Mouse (Mus musculus) heart, postnatal 0 days (tissue): Measurements from ENCODE around the gene Inka2. TPM values are rescaled to one million over a fixed set of nuclear protein-coding genes. Genes with fewer than 3 reads are reported as not detected.

Experiments used
- ATAC-seq: fragments of 200-750 bp; cut with Nextera tagmentation; 2 replicates; pipeline ENCODE4 v1.8.0; 2017; ENCODE audit warnings: low read depth, moderate number of reproducible peaks, moderate library complexity; ENCODE audit not compliant: insufficient read depth
- DNase-seq: peaks from one replicate; pipeline ENCODE4 v3.0.0-alpha.2; 2016; ENCODE audit warnings: low spot score
- H3K27ac ChIP-seq: fragments of 300-500 bp; sonication (generic); 2 replicates; pipeline ENCODE4 v1.5.1; 2014; ENCODE audit warnings: low read depth, mild to moderate bottlenecking
- H3K27me3 ChIP-seq: fragments of 300-500 bp; sonication (generic); 2 replicates; pipeline ENCODE4 v1.6.1; 2014; ENCODE audit warnings: low read length, mixed read lengths; ENCODE audit not compliant: control insufficient read depth, insufficient read depth
- H3K36me3 ChIP-seq: fragments of 300-500 bp; sonication (generic); replicated peaks from 2 replicates; pipeline ENCODE4 v1.6.1; 2014; ENCODE audit warnings: low read length, mixed read lengths; ENCODE audit not compliant: control insufficient read depth, insufficient read depth
- H3K4me1 ChIP-seq: fragments of 300-500 bp; sonication (generic); 2 replicates; pipeline ENCODE4 v1.6.1; 2014; ENCODE audit warnings: antibody characterized with exemption; ENCODE audit not compliant: control insufficient read depth, insufficient read depth
- H3K4me2 ChIP-seq: fragments of 300-500 bp; sonication (generic); 2 replicates; pipeline ENCODE4 v1.6.1; 2014; ENCODE audit warnings: low read depth, mild to moderate bottlenecking, low read length, moderate library complexity
- H3K4me3 ChIP-seq: fragments of 300-500 bp; sonication (generic); 2 replicates; pipeline ENCODE4 v1.5.1; 2014; ENCODE audit warnings: low read depth, low read length
- H3K9ac ChIP-seq: fragments of 300-500 bp; sonication (generic); replicated peaks from 2 replicates; pipeline ENCODE4 v1.6.1; 2014; ENCODE audit warnings: low read depth, low read length, mixed read lengths
- H3K9me3 ChIP-seq: fragments of 300-500 bp; sonication (generic); replicated peaks from 2 replicates; pipeline ENCODE4 v1.6.1; 2016; ENCODE audit warnings: low read length; ENCODE audit not compliant: control insufficient read depth
- CTCF ChIP-seq: IDR thresholded peaks from 2 replicates; pipeline ENCODE4 v1.5.1; 2016; ENCODE audit warnings: antibody characterized with exemption, control low read depth, low read depth
- EP300 ChIP-seq: IDR thresholded peaks from 2 replicates; pipeline ENCODE4 v1.6.1; 2016; ENCODE audit warnings: antibody characterized with exemption, low read depth
- WGBS: fragments of 180-500 bp; shearing (Covaris S2); extraction: QIAGEN DNeasy Blood & Tissue Kit; methylation state at CpG from one replicate; pipeline ENCODE4 v1.1.7; 2014; 5-methylcytosine and 5-hydroxymethylcytosine counted together
- polyA plus RNA-seq: library from polyadenylated mRNA; unstranded; fragments of >200 nt; fragmentation: Nextera tagmentation; extraction: Ambion mirVana; gene quantifications from 2 replicates; pipeline ENCODE4 v1.2.1, GENCODE M21; 2015
- total RNA-seq: library from RNA; depleted of rRNA; stranded (reverse); fragments of >200 nt; gene quantifications from 2 replicates; pipeline ENCODE4 v1.2.3, GENCODE M21; 2014; ENCODE audit warnings: low replicate concordance

The Inka2 gene
- total and polyA plus RNA-seq, 2 experiments from 2014 or later: 4.5 to 8.9 TPM

GRCm38 (mm10) chr3:105706366-105707020, 2.1 kb downstream of the Inka2 start:
- Histone ChIP-seq H3K4me2 (peak overlapping the region; percentile 91), H3K36me3 (no peaks in the 10 kb centered on the region), H3K27me3 (no peaks in the 10 kb centered on the region), H3K4me1 (peaks cover 41% of the 10 kb centered on the region), H3K9ac (no peak overlapping the region), H3K4me3 (peak overlapping the region; percentile 70; the same call in 1 of the 2 replicates), H3K27ac (no peak overlapping the region), H3K9me3 (no peaks in the 10 kb centered on the region)
- ATAC-seq: no peak
- no peak for DNase-seq
- TF ChIP-seq EP300: no peak
- 46% methylated on average over 4 of the region's 4 CpGs for WGBS

GRCm38 (mm10) chr3:105707590-105707989, 3.2 kb downstream of the Inka2 start:
- TF ChIP-seq EP300 (no peak), CTCF (no peak)
- Histone ChIP-seq H3K9me3 (no peaks in the 10 kb centered on the region), H3K27me3 (no peaks in the 10 kb centered on the region), H3K4me1 (peaks cover 34% of the 10 kb centered on the region), H3K36me3 (no peaks in the 10 kb centered on the region), H3K4me3 (no peak overlapping the region), H3K27ac (no peak overlapping the region), H3K9ac (no peak overlapping the region), H3K4me2 (no peak overlapping the region)
- ATAC-seq (no peak), DNase-seq (no peak)
- WGBS: 53% methylated on average over 7 of the region's 7 CpGs

- Histone ChIP-seq H3K4me1 (peaks cover 45% of the 10 kb centered on the region), H3K4me2 (no peak overlapping the region), H3K27ac (0 out of 2 replicates have a peak overlapping the region, but pooled peaks have one; percentile 2), H3K9ac (no peak overlapping the region), H3K4me3 (no peak overlapping the region), H3K9me3 (no peaks in the 10 kb centered on the region), H3K27me3 (no peaks in the 10 kb centered on the region), H3K36me3 (no peaks in the 10 kb centered on the region)
- TF ChIP-seq CTCF: no peak
- TF ChIP-seq EP300: no peak
- WGBS: 47% methylated on average over 6 of the region's 6 CpGs
- no peak for ATAC-seq
- DNase-seq: no peak
Observed at GRCm38 (mm10) chr3:105710246-105710645, 5.8 kb downstream of the Inka2 start.

DNA sequence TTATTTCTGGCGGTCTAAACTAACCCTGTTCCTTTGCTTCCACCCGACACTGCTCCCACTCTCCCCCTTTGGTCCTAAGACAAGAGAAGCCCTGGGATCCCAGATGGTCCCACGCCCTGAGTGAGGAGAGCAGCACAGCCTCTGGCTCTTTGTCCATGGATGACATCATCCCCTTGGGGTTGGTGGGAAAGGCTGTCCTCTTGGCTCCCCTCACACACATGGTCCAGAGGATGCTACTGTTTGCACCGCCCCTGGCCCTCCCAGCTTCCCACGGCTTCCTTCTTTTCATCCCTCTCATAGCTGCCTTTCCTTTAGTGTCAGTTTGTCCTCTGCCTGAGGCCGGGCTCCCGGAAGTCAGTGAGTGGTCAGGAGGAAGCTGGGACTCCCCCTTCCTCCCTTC, 7.3 kb downstream of the Inka2 start:
- H3K9ac ChIP-seq: no peak overlapping the region
- H3K4me3 ChIP-seq: no peak overlapping the region
- 59% methylated on average over 7 of the region's 7 CpGs for WGBS
- peak; percentile 70 for ATAC-seq
- peaks cover 8% of the 10 kb centered on the region for H3K36me3 ChIP-seq
- DNase-seq: peak; percentile 46
- no peaks in the 10 kb centered on the region for H3K9me3 ChIP-seq
- peaks cover 33% of the 10 kb centered on the region for H3K4me1 ChIP-seq
- H3K27me3 ChIP-seq: no peaks in the 10 kb centered on the region
- no peak for TF ChIP-seq CTCF
- no peak for TF ChIP-seq EP300
- H3K27ac ChIP-seq: peak overlapping the region; percentile 36; the same call in 1 of the 2 replicates
- no peak overlapping the region for H3K4me2 ChIP-seq

GRCm38 (mm10) chr3:105712827-105713226, 8.4 kb downstream of the Inka2 start:
- no peak for DNase-seq
- H3K4me2 ChIP-seq: no peak overlapping the region
- no peak for ATAC-seq
- H3K9ac ChIP-seq: no peak overlapping the region
- H3K4me1 ChIP-seq: peaks cover 25% of the 10 kb centered on the region
- TF ChIP-seq CTCF (no peak), EP300 (no peak)
- no peak overlapping the region for H3K27ac ChIP-seq
- H3K9me3 ChIP-seq: no peaks in the 10 kb centered on the region
- no peak overlapping the region for H3K4me3 ChIP-seq
- no peaks in the 10 kb centered on the region for H3K27me3 ChIP-seq
- peaks cover 12% of the 10 kb centered on the region for H3K36me3 ChIP-seq

DNA sequence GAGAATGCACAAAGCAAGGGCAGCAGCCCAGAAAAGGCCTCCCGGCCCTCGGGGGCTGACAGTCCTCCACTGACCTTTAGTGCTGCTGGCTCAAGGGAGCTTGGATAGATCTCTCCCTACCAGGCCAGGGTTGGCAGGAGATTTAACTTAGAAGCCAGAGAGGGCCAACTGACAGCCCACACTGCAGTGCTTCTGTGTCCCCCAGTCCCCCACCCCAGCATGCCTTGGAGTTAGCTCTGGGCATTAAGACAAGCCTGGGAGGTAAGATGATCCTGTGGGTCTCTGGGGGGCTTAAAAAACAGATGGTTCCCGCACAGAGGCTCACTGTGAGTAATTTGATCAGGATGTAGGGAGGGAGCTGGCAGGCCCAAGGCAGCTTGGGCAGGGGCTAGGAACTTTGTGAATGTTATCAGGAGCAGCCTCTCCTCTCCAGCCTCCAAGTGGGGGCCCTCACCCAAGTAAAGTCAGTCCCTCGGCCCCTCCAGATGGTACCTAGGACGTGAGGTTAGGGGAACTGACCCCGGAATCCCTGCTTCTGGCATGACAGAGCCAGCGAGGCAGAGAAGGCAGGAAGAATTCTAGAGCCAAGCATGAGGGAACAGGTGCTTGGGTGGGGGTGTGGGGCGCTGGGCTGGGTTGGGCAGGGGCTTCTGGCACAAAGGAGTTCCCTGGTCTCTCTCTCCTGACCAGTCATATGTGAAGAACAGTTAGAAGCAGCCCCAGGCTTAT, 9.9 kb downstream of the Inka2 start:
- TF ChIP-seq EP300 (no peak), CTCF (no peak)
- DNase-seq (no peak), ATAC-seq (peak; percentile 10; the same call in 1 of the 2 replicates)
- no peak overlapping the region for H3K4me3 ChIP-seq
- 35% methylated on average over 8 of the region's 8 CpGs for WGBS
- no peak overlapping the region for H3K4me2 ChIP-seq
- H3K36me3 ChIP-seq: peaks cover 12% of the 10 kb centered on the region
- H3K9me3 ChIP-seq: no peaks in the 10 kb centered on the region
- H3K9ac ChIP-seq: no peak overlapping the region
- no peaks in the 10 kb centered on the region for H3K27me3 ChIP-seq
- H3K4me1 ChIP-seq: peaks cover 29% of the 10 kb centered on the region
- peak overlapping the region; percentile 59 for H3K27ac ChIP-seq
